Mouse (Mus musculus): ENCODE measurements around the gene Tigd4. TPM values are rescaled to one million over a fixed set of nuclear protein-coding genes. Genes with fewer than 3 reads are reported as not detected.
A peak's percentile ranks its signal among the peaks of the same experiment; 100 is the strongest.

The Tigd4 gene
- polyA plus RNA-seq, 1 experiment from 2014 or later = 0.05 TPM

GRCm38 (mm10) chr3:84602759-84603158 lies 9.4 kb downstream of the Tigd4 start:
- H3K9me3 ChIP-seq (replicated peaks; ENCODE audit: low read length) = no peaks in the 10 kb centered on the region
- H3K4me3 ChIP-seq (replicated peaks; ENCODE audit: low read depth, low read length) = no peak overlapping the region
- H3K27ac ChIP-seq = no peak overlapping the region
- no peak for DNase-seq (ENCODE audit: low spot score)
- no peak overlapping the region for H3K4me2 ChIP-seq (ENCODE audit: low read length)
- H3K27me3 ChIP-seq (ENCODE audit: insufficient read depth, low read length) = no peaks in the 10 kb centered on the region
- no peaks in the 10 kb centered on the region for H3K36me3 ChIP-seq (ENCODE audit: insufficient read depth, low read length)
- 95% methylated on average over 2 of the region's 2 CpGs for WGBS
- H3K9ac ChIP-seq (ENCODE audit: low read depth, low read length) = no peak overlapping the region
- H3K4me1 ChIP-seq (replicated peaks; ENCODE audit: insufficient read depth, low read length) = no peaks in the 10 kb centered on the region
- TF ChIP-seq CTCF (IDR thresholded peaks at IDR 0.05; ENCODE audit: low read depth) = no peak
- ATAC-seq (replicated peaks; ENCODE audit: low FRiP score, low read depth) = no peak

GRCm38 (mm10) chr3:84603212-84603611 lies 9.8 kb downstream of the Tigd4 start:
- Histone ChIP-seq H3K27ac (no peak overlapping the region), H3K4me2 (ENCODE audit: low read length) (no peak overlapping the region), H3K4me1 (replicated peaks; ENCODE audit: insufficient read depth, low read length) (no peaks in the 10 kb centered on the region), H3K9me3 (replicated peaks; ENCODE audit: low read length) (no peaks in the 10 kb centered on the region), H3K36me3 (ENCODE audit: insufficient read depth, low read length) (no peaks in the 10 kb centered on the region), H3K9ac (ENCODE audit: low read depth, low read length) (no peak overlapping the region), H3K27me3 (ENCODE audit: insufficient read depth, low read length) (no peaks in the 10 kb centered on the region), H3K4me3 (replicated peaks; ENCODE audit: low read depth, low read length) (no peak overlapping the region)
- no peak for DNase-seq (ENCODE audit: low spot score)
- WGBS = 76% methylated on average over 9 of the region's 9 CpGs
- ATAC-seq (replicated peaks; ENCODE audit: low FRiP score, low read depth) = no peak
- no peak for TF ChIP-seq CTCF (IDR thresholded peaks at IDR 0.05; ENCODE audit: low read depth)

DNA sequence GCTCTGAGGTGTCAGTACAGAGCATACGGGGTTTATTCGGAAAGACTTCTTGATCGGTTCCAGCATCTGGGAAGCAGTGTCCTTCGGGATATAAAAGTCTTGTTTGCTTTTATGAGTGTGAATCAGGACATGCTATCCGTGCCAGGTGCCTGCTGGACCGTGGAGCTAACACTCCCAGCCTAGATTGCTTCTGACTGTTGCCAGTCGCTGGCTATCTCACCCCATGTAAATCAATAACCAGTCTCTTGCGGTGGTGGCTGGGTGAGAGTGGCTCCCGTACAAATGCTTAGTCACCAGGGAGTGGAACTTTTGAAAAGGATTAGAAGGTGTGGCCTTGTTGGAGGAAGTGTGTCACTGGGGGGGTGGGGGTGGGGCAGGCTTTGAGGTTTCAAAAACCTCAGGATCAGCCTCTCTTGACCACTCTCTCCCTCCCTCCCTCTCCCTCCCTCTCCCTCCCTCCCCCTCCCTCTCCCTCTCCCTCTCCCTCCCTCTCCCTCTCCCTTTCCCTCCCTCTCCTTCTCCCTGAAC lies 16.9 kb downstream of the Tigd4 start:
- no peaks in the 10 kb centered on the region for H3K4me1 ChIP-seq (replicated peaks; ENCODE audit: insufficient read depth, low read length)
- ATAC-seq (replicated peaks; ENCODE audit: low FRiP score, low read depth) (peak; percentile 80; the same call in 1 of the 2 replicates), DNase-seq (ENCODE audit: low spot score) (peak; percentile 43)
- H3K9ac ChIP-seq (ENCODE audit: low read depth, low read length) = no peak overlapping the region
- H3K9me3 ChIP-seq (replicated peaks; ENCODE audit: low read length) = no peaks in the 10 kb centered on the region
- H3K27me3 ChIP-seq (ENCODE audit: insufficient read depth, low read length) = no peaks in the 10 kb centered on the region
- H3K4me2 ChIP-seq (ENCODE audit: low read length) = no peak overlapping the region
- H3K36me3 ChIP-seq (ENCODE audit: insufficient read depth, low read length) = no peaks in the 10 kb centered on the region
- no peak for TF ChIP-seq CTCF (IDR thresholded peaks at IDR 0.05; ENCODE audit: low read depth)
- no peak overlapping the region for H3K4me3 ChIP-seq (replicated peaks; ENCODE audit: low read depth, low read length)
- WGBS = 37% methylated on average over 9 of the region's 9 CpGs
- no peak overlapping the region; the same call in 1 of the 2 replicates for H3K27ac ChIP-seq

DNA sequence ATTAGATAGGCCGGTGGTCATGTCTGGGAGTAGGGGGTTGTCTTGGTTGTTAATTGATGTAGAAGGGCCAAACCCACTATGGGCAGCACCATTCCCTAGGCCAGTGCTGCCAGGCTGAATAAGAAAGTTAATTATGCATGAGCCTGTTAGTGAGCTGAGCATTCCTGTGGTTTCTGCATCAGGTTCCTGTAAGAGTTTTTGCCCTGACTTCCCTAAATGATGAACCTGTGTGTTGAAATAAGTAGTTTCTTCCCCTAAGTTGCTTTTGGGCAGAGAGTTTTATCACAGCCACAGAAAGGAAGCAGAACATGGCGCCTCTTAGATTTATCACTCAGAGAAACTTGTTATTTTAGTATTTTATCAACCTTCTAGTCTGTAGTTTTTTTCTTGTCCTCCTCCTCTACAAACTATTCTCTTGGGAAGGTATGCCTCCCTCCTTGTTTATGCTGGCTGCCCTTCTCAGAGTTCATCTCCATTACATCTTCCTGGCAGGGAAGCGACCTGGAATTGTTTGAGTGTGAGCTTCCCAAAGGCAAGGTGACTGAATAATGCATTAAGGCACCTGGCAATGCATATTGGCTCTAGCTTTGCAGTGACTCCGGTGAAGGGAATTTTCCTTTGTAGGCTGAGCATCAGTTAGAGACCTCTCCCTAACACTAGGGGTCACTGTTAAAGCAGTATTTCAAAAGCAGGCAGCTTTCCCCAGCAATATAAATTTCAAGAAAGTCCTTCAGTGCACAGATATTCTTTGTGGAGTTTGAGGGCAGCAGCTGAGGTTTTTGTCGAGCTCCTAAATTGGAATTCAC lies 21.9 kb downstream of the Tigd4 start:
- ATAC-seq (replicated peaks; ENCODE audit: low FRiP score, low read depth) = no peak
- Histone ChIP-seq H3K9ac (ENCODE audit: low read depth, low read length) (no peak overlapping the region), H3K27ac (no peak overlapping the region), H3K36me3 (ENCODE audit: insufficient read depth, low read length) (no peaks in the 10 kb centered on the region), H3K9me3 (replicated peaks; ENCODE audit: low read length) (no peaks in the 10 kb centered on the region), H3K4me2 (ENCODE audit: low read length) (no peak overlapping the region), H3K4me3 (replicated peaks; ENCODE audit: low read depth, low read length) (no peak overlapping the region), H3K27me3 (ENCODE audit: insufficient read depth, low read length) (no peaks in the 10 kb centered on the region), H3K4me1 (replicated peaks; ENCODE audit: insufficient read depth, low read length) (no peaks in the 10 kb centered on the region)
- TF ChIP-seq CTCF (IDR thresholded peaks at IDR 0.05; ENCODE audit: low read depth) = peak; percentile 82
- WGBS = 24% methylated on average over 5 of the region's 5 CpGs
- DNase-seq (ENCODE audit: low spot score) = peak; percentile 91

- DNase-seq (ENCODE audit: low spot score) (no peak), ATAC-seq (replicated peaks; ENCODE audit: low FRiP score, low read depth) (no peak)
- Histone ChIP-seq H3K9me3 (replicated peaks; ENCODE audit: low read length) (no peaks in the 10 kb centered on the region), H3K4me3 (replicated peaks; ENCODE audit: low read depth, low read length) (no peak overlapping the region), H3K36me3 (ENCODE audit: insufficient read depth, low read length) (no peaks in the 10 kb centered on the region), H3K27me3 (ENCODE audit: insufficient read depth, low read length) (no peaks in the 10 kb centered on the region), H3K4me2 (ENCODE audit: low read length) (no peak overlapping the region), H3K9ac (ENCODE audit: low read depth, low read length) (no peak overlapping the region), H3K27ac (no peak overlapping the region), H3K4me1 (replicated peaks; ENCODE audit: insufficient read depth, low read length) (no peaks in the 10 kb centered on the region)
- no peak for TF ChIP-seq CTCF (IDR thresholded peaks at IDR 0.05; ENCODE audit: low read depth)
- WGBS = 41% methylated on average over 7 of the region's 7 CpGs
Measured at GRCm38 (mm10) chr3:84615856-84616225, 22.5 kb downstream of the Tigd4 start.

DNA sequence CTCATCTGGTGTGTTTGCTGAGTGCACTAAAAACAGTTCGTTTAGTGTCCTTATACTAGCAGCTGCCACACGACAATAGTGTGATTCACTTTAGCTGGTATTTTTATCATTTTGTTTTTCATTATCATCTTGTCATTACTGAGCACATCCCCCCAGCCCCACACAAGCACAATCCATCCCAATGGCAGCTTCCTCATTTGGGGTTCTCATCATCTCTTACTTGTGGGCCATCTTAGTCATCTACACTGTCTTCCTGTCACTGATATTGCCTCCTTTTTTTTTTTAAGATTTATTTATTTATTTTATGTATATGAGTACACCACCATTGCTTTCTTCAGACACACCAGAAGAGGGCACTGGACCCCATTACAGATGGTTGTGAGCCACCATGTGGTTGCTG lies 25.3 kb downstream of the Tigd4 start:
- TF ChIP-seq CTCF (IDR thresholded peaks at IDR 0.05; ENCODE audit: low read depth) = 0 out of 2 replicates have a peak, but pooled peaks have one; percentile 5
- no peak for DNase-seq (ENCODE audit: low spot score)
- no peaks in the 10 kb centered on the region for H3K27me3 ChIP-seq (ENCODE audit: insufficient read depth, low read length)
- WGBS = 86% methylated on average over 2 of the region's 2 CpGs
- no peak overlapping the region for H3K4me2 ChIP-seq (ENCODE audit: low read length)
- H3K9ac ChIP-seq (ENCODE audit: low read depth, low read length) = no peak overlapping the region
- H3K27ac ChIP-seq = no peak overlapping the region
- H3K4me1 ChIP-seq (replicated peaks; ENCODE audit: insufficient read depth, low read length) = no peaks in the 10 kb centered on the region
- no peak overlapping the region for H3K4me3 ChIP-seq (replicated peaks; ENCODE audit: low read depth, low read length)
- no peaks in the 10 kb centered on the region for H3K36me3 ChIP-seq (ENCODE audit: insufficient read depth, low read length)
- ATAC-seq (replicated peaks; ENCODE audit: low FRiP score, low read depth) = no peak
- H3K9me3 ChIP-seq (replicated peaks; ENCODE audit: low read length) = no peaks in the 10 kb centered on the region

All from kidney, postnatal 0 days (tissue).